Mouse (Mus musculus) liver, adult (tissue): ENCODE data around the gene Med21.
A peak's percentile ranks its signal among the peaks of the same experiment; 100 is the strongest.

Experiments
- GATA4 ChIP-seq: IDR thresholded peaks from 2 replicates; pipeline ENCODE4 v1.6.1; 2014; ENCODE audit warnings: mild to moderate bottlenecking, low read length; ENCODE audit not compliant: insufficient replicate concordance

The Med21 gene

DNA sequence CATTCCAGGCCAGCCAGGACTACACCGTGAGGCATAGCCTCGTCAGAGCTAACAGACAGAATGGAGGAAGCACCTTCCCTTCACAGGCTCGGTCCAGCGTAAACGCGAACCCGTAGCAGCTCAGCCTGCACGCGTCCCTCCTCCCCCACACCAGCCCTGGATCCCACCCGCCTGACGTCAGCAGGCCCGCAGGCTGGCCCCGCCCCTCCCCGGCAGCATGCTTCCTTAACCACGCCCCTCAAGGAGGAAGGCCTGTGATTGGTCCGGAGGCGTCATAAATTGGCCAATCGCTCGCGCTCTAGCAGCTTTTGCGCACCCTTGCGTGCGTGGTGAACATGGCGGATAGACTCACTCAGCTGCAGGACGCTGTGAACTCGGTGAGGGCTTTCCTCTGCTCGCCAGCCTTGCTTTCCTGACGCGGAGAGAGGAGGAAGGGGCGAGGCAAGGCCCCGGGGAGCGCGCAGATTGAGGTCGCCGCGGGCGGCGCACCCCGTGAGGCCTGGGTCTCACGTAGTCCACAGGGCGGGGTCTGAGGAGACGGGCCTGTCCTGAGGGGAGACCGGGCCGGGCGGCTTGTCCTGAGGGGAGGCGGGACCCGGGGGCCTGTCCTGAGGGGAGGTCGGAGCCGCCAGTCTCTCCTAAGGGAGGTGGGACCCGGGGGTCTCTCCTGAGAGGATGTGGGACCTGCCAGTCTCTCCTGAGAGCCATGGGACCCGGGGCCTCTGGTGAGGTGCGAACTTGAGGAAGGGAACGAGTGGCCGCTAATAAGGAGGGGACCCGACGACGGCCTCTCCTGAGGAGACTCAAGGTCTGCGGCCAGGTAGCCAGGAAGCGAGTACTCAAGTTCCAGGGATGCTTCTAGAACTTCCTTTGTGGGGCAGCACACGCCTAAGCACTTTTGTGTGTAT is at the start of gene Med21, which contains the start of gene Tm7sf3:
Gene Med21, plus strand, starts transcription at position 272 of the 908 bp plus-strand sequence.
Gene Tm7sf3, minus strand, starts transcription at position 549 of the 908 bp plus-strand sequence.
- TF ChIP-seq GATA4: no peak; the same call in 1 of the 2 replicates

DNA sequence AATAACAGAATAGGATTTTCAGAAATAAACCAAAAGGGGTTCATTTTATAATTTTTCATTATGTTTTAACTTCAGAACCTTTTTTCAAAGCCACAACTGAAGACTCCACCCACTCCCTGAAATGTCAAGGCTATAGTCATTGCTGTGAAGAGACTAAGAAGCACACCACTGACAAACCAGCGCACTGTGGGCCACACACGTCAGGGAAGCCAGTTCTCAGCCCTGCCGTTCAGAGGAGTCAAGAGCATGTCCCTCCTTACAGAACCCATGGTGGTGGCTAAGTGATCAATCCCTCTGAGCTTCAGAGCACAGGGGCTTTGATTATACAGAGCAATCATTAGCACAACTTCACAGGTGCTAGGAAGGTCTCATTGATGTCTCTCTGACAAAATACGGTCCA is 39.7 kb upstream of the Med21 start:
- TF ChIP-seq GATA4: no peak

DNA sequence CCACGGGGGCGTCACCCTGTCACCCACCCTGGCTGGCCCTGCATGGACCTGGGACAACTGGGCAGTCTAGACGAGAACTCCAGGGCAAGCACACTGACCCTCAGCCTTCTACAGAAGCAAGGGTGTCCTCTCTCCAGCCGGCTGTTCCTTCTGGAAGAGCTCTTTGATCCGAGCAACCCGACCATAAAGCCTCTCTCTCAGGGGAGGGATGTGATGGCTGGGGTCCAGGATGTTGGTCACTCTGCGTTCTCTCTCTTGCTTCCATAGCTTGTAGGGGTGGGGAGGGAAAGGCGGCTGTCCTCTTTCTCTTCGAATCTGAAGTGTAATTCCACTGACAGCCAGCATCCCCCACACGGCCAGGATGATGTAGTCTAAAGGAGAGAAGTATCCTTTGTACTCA is 38.7 kb upstream of the Med21 start:
- TF ChIP-seq GATA4: no peak

DNA sequence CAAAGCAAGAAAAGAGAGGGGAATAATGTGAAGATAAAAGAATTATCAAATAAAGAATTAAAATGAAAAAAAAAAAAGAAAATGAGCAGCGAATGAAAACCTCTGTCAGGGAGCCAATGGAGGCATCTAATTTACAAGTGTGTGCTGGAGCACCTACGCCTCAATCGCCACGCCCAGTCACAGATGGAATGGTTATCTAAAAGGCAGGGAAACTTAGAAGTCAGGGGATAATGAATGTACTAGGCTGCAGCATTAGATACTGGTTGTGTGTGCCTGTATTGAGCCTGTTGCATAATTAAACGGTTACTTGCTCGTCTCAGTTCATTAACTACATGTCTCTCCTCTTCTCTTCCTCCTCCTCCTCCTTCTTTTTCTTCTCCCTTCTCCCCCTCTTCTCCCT is 31.0 kb upstream of the Med21 start:
- TF ChIP-seq GATA4: no peak

DNA sequence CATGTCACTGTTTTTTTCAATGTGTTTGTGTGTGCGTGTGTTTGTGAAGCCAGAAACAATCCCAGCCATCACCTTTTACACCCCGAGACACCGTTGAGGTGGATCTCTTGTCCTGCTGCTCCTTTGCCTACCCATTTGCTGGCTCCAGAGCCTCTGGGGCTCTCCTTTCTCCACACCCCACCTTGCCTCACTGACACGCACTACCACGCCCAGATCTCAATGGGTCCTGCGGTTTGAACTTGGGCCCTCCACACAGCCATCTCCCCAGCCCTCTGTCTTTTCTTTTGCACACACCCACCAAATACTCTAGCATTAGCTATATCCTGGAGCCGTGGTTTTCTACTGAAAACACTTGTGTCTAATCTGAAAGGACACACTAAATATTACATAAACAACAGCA is 30.4 kb upstream of the Med21 start:
- TF ChIP-seq GATA4: no peak

DNA sequence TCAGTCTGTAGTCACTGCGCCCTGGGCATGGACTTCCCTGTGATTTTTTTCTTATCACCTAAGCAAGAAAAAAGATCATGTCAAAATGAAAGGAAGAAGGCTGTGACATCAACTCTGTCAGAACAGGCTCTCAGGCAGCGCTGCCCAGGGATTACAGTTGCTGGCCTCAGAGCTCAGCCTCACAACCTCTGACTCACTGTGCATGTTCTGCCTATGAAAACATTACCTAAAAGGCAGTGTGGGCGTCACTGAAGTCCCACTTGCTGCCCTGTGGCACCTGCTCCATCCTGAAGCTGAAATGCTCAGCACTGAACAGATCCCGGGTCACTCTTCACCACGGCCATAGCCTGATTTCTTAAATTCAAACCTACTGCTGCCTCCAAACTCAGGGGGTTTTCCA is 29.6 kb upstream of the Med21 start:
- no peak for TF ChIP-seq GATA4

DNA sequence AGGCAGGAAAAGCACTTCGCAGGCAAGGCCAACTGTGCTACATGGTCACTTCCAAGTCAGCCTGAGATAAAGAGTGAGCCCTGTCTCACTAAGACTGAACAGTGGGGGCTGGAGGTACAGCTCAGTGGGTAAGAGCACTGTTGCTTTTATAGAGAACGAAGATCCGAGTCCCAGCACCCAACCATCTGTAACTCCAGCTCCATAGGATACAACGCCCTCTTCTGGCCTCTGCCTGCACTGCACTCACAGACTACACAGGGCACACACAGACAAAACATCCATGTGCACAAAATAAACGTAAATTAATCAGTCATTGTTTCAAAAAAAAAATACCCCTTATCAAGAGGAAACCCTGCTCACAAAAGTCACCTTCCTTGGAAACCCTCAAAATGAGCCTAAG is 28.4 kb upstream of the Med21 start:
- TF ChIP-seq GATA4: no peak

DNA sequence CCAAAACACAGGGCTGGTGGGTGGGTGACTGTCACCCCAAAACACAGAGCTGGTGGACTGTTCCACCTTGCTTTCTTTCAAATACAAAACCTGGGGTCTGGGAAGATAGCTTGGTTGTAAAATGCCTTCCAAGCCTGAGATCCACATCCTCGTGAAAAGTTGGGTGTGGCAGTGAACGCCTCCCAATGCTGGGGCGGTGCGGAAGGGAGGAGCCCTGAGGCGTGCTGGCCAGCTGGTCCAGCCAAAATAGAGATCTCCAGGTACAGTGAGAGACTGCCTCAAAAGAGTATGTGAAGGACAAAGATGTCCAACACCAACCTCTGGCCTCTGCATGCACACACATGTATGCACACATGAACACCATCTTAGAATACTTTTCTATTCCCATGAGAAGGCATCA is 27.8 kb upstream of the Med21 start:
- no peak for TF ChIP-seq GATA4

DNA sequence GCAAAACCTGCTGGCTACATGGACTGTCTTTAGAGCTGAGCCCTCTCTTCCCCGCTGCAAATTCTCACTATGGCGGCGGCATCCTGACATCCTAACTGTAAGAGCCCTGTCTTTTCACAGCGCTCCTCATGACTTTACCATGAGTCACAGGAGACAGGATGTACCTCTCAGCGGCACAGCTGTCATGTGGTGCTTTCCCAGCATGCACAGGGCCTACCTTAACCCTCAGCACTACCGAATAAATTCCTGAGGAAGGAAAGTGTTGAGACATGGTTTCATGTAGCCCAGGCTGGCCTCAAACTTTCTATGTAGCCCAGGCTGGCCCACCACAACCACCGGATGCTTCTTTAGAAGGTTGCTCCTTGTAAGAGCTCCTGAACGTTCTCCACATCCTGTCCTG is 26.5 kb upstream of the Med21 start:
- no peak for TF ChIP-seq GATA4

DNA sequence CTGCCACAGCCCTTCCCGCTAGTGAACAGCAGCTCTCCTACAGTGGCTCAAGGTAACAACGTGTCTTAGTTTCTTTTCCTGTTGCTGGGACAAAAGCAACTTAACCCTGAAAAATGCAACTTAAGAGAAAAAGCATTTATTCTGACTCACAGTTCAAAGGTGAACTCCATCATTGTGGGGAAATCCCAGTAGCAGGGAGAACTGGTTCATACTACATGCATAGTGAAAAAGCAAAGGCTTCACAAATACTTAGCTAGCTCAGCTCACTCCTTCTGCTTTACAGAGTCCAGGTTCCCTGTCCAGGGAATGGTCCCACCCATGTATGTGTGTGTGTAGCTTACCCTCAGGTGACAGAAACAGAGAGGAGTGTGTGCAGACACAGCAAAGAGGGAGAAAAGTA is 25.7 kb upstream of the Med21 start:
- TF ChIP-seq GATA4: no peak

DNA sequence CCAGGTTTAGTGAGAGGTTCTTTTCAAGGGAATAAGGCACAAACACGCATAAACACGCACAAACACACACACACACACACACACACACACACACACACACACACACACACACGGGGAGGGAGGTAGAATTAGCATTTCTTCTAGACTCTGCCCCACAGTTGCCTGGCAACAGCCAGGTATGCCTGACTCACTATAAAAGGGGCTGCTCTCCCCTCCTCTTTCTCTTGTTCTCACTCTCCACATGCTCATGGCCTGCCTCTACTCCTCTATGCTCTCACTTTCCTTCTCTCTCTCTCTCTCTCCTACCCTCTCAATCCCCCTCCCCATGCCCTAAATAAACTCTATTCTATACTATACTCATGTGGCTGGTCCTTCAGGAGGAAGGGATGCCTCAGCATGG is 14.2 kb upstream of the Med21 start:
- TF ChIP-seq GATA4: no peak

DNA sequence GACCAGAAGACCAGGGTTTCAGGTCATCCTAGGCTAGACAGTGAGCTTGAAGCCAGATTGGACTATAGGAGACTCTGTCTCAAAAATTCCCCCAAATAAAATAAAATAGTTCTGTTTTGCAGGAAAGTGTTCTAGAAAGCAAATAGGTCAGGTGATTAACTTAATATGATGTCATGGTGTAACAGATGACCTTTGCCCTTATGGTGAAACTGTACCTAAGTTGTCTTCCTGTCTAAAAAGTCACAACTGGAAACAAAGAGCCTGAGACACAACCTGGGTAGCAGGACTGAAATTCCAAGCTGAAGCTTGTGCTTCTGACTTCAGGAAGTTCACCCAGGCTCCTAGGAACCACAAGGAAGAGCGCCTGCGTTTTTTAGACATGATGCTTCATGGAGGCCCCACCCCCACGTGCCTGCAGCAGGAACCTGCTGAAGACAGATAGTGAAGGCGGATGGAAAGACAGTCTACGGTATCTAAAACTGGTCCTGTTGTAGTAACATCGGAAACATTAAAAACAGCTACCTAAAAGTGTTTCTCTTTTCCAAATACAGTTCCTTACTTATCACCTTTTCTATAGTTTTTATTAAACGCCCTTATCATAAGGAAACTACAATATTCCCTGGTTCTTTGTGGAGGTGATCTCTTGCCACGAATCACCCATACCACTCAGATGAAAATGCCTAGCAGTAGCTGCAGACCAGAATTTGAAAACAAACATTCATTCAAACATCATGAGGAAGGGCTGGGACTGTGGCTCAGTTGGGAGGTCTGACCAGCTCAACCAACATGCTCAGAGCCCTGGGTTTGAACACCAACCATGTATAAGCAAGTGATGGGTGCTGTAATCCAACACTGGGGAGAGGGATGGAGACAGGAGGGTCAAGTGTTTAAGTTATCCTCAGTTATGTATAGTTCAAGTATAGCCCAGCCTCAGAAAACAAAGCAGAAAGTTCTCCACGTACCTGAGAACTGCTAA is 12.3 kb upstream of the Med21 start:
- TF ChIP-seq GATA4: no peak

DNA sequence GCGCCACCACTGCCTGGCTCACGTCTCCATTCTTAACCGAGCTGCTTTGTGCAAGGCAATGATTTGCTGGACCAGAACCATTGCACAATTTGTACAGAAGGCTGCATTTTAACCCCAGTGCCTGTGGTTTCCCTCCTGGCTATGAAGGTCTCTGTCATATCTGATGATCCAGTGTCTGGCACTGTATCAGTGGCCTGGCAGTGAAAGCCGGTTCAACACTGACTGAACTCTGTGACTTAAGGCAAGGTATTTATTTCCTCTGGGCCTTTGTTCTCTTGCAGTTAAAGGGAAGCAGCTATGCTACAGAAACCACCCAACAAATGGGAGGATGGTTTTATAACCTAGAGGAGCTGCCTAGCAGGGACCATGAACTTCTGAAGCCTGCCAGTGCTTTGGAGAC is 11.4 kb upstream of the Med21 start:
- TF ChIP-seq GATA4: peak; percentile 53; the same call in 1 of the 2 replicates

DNA sequence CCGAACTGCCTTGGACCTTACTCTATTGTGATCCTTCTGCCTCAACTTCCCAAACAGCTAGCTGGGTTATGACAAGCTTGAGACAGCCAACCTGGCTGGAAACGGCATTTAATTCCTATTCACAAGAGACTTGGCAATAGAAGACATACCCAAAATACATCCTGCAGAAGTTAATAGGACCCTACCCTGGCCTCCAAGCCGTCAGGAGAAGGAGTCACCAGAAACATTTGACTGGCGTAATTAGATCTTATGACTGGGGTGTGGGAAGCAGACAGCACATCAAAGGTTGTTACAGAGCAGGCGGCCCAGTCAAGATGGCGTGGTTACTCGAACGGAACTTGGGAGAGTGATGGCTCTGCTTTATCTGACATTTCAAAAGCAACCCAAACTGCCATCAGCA is 10.5 kb upstream of the Med21 start:
- TF ChIP-seq GATA4: no peak

DNA sequence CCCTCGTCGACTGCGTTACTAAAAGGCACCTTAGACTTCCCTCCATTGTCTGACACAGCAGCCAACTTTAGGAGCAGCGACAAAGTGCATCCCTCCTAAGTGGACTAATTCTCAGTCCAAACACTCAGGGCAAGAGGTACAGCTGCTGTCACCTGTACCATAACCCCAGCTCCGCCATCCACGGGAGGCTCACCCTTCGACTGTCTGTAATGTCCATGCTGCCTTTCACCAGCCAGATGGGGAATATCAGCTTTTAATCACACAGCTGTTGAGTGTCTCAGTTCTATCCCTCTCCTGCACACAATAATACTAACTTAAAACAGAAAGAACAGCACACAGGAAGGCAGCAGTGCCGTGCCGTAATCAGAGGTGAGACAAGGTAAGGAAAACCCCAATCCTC is 9.9 kb upstream of the Med21 start:
- TF ChIP-seq GATA4: no peak

DNA sequence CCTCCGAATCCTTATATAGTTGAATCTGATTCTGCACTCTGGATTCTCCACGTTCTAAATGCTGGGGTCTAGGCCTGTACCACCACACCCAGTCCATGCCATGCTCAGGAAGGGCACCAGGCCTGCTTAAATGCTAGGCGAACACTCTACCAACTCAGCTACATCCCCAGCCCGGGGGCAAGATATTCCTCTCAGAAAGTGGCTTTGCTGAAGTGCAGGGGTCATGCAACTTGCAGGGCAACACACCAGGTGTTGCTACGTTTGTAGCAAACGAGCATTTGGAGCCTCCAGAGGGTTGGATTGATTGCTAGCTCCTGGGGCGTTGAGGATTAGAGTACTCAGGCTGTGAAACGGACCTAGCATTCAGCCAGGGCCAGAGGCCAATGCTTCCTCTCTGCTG is 9.2 kb upstream of the Med21 start:
- no peak for TF ChIP-seq GATA4

DNA sequence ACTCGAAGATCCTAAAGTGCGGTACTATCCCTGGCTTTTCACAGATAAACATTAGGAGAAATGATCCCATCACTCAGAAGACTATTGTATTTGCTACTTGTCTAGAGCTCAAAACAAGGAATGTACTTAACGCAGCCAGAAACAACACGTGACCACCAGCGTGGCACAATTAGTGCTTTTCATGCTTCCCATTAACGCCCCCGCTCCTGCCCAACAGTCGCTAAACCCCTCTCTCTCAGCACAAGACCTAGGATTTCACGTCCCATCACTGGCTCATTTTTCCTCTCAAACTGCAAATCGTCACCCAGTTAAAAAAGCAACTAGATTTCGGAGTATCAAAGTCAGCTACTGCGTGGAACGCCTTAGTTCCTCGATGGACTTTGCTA is 8.7 kb upstream of the Med21 start:
- TF ChIP-seq GATA4: no peak
